Mouse (Mus musculus) ES-Bruce4 (cell line): Measurements from ENCODE around the gene Wdr4. TPM values are rescaled to one million over a fixed set of nuclear protein-coding genes. Genes with fewer than 3 reads are reported as not detected.

ENCODE experiments used
- H3K27ac ChIP-seq: 2 replicates; pipeline ENCODE4 v1.5.1; 2012; ENCODE audit warnings: low read length, inconsistent platforms; ENCODE audit not compliant: insufficient read depth
- H3K27me3 ChIP-seq: 2 replicates; pipeline ENCODE4 v1.6.1; 2012; ENCODE audit warnings: mild to moderate bottlenecking, low read length, inconsistent platforms; ENCODE audit not compliant: control insufficient read depth, poor library complexity, insufficient read depth, severe bottlenecking
- H3K36me3 ChIP-seq: 2 replicates; pipeline ENCODE4 v1.6.1; 2012; ENCODE audit warnings: inconsistent platforms, mild to moderate bottlenecking, low read length, moderate library complexity; ENCODE audit not compliant: control insufficient read depth, poor library complexity, insufficient read depth, severe bottlenecking
- H3K4me1 ChIP-seq: one replicate; pipeline ENCODE4 v1.8.1; 2011; ENCODE audit warnings: low read length; ENCODE audit not compliant: control insufficient read depth, insufficient read depth
- H3K4me3 ChIP-seq: 2 replicates; pipeline ENCODE4 v1.5.1; 2011; ENCODE audit warnings: low read depth, mild to moderate bottlenecking, low read length
- H3K9ac ChIP-seq: 2 replicates; pipeline ENCODE4 v1.6.1; 2012; ENCODE audit warnings: low read depth, mild to moderate bottlenecking, inconsistent platforms; ENCODE audit not compliant: poor library complexity, severe bottlenecking
- H3K9me3 ChIP-seq: replicated peaks from 2 replicates; pipeline ENCODE4 v1.6.1; 2012; ENCODE audit warnings: mild to moderate bottlenecking, low read length, inconsistent platforms; ENCODE audit not compliant: control insufficient read depth, poor library complexity, insufficient read depth, severe bottlenecking
- CTCF ChIP-seq: IDR thresholded peaks from one replicate; pipeline ENCODE4 v1.8.1; 2011; ENCODE audit warnings: low read depth, low read length
- EP300 ChIP-seq: IDR thresholded peaks from 2 replicates; pipeline ENCODE4 v1.6.1; 2011; ENCODE audit warnings: low read depth, low read length; ENCODE audit not compliant: insufficient read depth
- POLR2A ChIP-seq: IDR thresholded peaks from one replicate; pipeline ENCODE4 v1.8.1; 2011; ENCODE audit warnings: low read length; ENCODE audit not compliant: insufficient read depth
- polyA plus RNA-seq: library from polyadenylated mRNA; stranded (reverse); fragments of >200 nt; gene quantifications from 2 replicates; pipeline ENCODE4 v1.2.4, GENCODE M21; 2011; ENCODE audit warnings: low read depth; ENCODE audit not compliant: missing spikeins, insufficient read depth, insufficient read length

Gene Wdr4
- polyA plus RNA-seq, result 24.0 and 25.0 TPM in 2 replicates

GRCm38 (mm10) chr17:31519946-31520838, at the start of gene Wdr4, which contains the start of gene Ndufv3:
Gene Wdr4 (minus strand): TSS chr17:31519980.
Gene Ndufv3 (plus strand): TSS chr17:31520115.
- peak within 1 kb of the TSS; percentile 40 for H3K9ac ChIP-seq
- no peaks in the 10 kb centered on the region for H3K9me3 ChIP-seq
- H3K27ac ChIP-seq, result no peak within 1 kb of the TSS
- peaks cover 2% of the 10 kb centered on the region; the same call in 1 of the 2 replicates for H3K36me3 ChIP-seq
- no peak for TF ChIP-seq CTCF
- peak; percentile 78 for TF ChIP-seq POLR2A
- TF ChIP-seq EP300, result no peak
- peak within 1 kb of the TSS; percentile 81 for H3K4me3 ChIP-seq
- no peaks in the 10 kb centered on the region for H3K4me1 ChIP-seq
- H3K27me3 ChIP-seq, result no peaks in the 10 kb centered on the region

GRCm38 (mm10) chr17:31566276-31566675, 46.5 kb upstream of the Wdr4 start:
- TF ChIP-seq CTCF (no peak), POLR2A (no peak), EP300 (no peak)
- Histone ChIP-seq H3K36me3 (no peaks in the 10 kb centered on the region), H3K9ac (peak overlapping the region; percentile 98), H3K4me3 (0 out of 2 replicates have a peak overlapping the region, but pooled peaks have one; percentile 31), H3K4me1 (peaks cover 2% of the 10 kb centered on the region), H3K27me3 (no peaks in the 10 kb centered on the region), H3K27ac (no peak overlapping the region), H3K9me3 (no peaks in the 10 kb centered on the region)

- no peaks in the 10 kb centered on the region for H3K27me3 ChIP-seq
- H3K4me1 ChIP-seq, result peaks cover 2% of the 10 kb centered on the region
- H3K9ac ChIP-seq, result peak overlapping the region; percentile 98
- H3K36me3 ChIP-seq, result no peaks in the 10 kb centered on the region
- no peak for TF ChIP-seq POLR2A
- TF ChIP-seq CTCF, result no peak
- TF ChIP-seq EP300, result no peak
- H3K27ac ChIP-seq, result no peak overlapping the region
- H3K9me3 ChIP-seq, result no peaks in the 10 kb centered on the region
- H3K4me3 ChIP-seq, result peak overlapping the region; percentile 94
Measured at GRCm38 (mm10) chr17:31565141-31566056, 45.6 kb upstream of the Wdr4 start.

- peak overlapping the region; percentile 98 for H3K9ac ChIP-seq
- no peaks in the 10 kb centered on the region for H3K27me3 ChIP-seq
- no peaks in the 10 kb centered on the region for H3K9me3 ChIP-seq
- no peaks in the 10 kb centered on the region for H3K36me3 ChIP-seq
- H3K4me1 ChIP-seq, result peaks cover 2% of the 10 kb centered on the region
- TF ChIP-seq POLR2A (no peak), CTCF (no peak)
- no peak overlapping the region for H3K27ac ChIP-seq
- peak overlapping the region; percentile 94 for H3K4me3 ChIP-seq
Measured at GRCm38 (mm10) chr17:31564858-31565140, 45.0 kb upstream of the Wdr4 start.

- Histone ChIP-seq H3K9ac (peak within 1 kb of the TSS; percentile 98), H3K27ac (peak within 1 kb of the TSS; percentile 51), H3K36me3 (no peaks in the 10 kb centered on the region), H3K27me3 (no peaks in the 10 kb centered on the region), H3K9me3 (no peaks in the 10 kb centered on the region), H3K4me3 (peak within 1 kb of the TSS; percentile 94), H3K4me1 (peaks cover 2% of the 10 kb centered on the region)
- TF ChIP-seq EP300, result no peak
- peak; percentile 43 for TF ChIP-seq POLR2A
Measured at GRCm38 (mm10) chr17:31564015-31564857, 44.5 kb upstream of the Wdr4 start, which contains the start of gene Pknox1. Gene Pknox1 (plus strand): TSS chr17:31564734.
